Mouse (Mus musculus): ENCODE data around the gene P2ry6. TPM values are rescaled to one million over a fixed set of nuclear protein-coding genes. Genes with fewer than 3 reads are reported as not detected.
A peak's percentile ranks its signal among the peaks of the same experiment; 100 is the strongest.

The P2ry6 gene
- total RNA-seq, 2 experiments from 2014 or later: 2.0 to 2.5 TPM

DNA sequence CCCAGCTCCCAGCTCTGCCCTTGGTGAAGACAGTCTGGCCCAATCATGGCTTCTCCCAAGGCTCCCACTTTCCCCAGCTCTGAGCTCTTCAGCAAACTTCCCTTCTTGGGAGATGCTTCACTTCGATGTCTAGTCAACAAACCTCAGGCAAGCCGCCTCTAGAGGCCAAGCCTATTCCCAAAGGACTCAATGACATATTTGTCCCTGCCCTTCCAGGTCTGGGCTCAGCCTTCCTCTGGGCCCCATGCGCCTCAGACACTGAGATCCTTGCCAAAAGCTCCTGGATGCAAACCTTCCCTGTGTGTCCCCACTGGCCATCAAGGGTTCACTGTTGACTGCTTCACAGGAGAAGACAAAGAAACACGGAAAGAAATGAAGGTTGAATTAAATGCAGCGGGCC, 53.2 kb downstream of the P2ry6 start:
- DNase-seq: no peak
- intact Hi-C loops (cut with DNase I): loop anchor here (10.0 kb wide), 1 partner anchor 454 kb away; no protein-coding TSS in a partner anchor

DNA sequence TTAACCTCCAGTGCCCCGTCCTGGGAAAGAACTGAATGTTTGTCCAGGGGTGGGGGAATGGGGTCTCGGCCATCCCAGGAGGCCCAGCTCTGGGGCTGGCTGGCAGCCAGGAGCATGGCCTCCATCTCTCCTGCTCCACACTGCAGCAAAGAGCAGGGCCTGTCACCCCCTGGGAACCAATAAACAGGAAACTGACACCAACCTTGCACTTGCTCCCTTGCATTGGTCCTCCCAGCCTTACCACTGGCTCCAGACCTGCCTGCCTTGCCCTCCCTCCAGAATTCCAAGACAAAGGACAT, 54.7 kb downstream of the P2ry6 start:
- no peak for DNase-seq
- intact Hi-C loops (cut with DNase I): loop anchor here (10.0 kb wide), 1 partner anchor 455 kb away; no protein-coding TSS in a partner anchor

DNA sequence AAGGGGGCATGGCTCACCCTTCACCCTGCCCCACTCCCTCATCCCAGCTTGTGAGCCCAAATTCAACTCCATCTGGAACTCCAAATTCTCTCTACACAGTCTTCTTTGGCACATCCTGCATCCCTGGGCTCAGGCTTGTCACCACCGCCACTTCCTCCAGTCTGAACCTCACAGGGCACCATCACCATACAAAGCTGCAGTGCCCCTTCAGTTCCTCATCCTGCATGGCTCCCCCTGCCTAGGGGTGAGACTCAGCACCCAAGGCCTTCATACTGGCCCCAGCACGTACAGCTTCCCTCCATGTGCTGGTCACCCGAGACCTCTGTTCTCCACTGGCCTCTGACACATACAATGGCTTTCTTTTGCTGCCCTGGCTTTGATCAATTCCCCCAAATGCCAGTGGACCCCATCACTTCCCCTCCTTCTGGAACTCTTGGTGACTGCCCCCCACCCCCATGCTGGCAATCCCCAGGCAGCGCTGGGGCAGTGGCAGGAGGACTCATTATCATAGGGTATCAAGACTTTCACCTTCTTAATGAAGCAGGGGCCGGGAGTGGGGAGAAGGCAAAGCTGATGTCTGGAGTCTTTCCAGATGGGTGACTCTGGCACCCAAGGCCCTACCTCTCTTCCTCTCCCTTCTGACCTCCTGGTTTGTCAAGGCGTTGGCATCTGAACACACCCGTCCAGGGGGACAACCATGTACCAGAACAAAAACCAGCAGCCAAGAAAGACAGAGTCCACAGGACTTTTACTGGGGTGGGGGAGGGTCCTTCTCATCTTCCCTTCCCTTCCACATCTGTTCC, 55.2 kb downstream of the P2ry6 start:
- intact Hi-C loops (cut with DNase I): no loop called here
- DNase-seq: no peak

DNA sequence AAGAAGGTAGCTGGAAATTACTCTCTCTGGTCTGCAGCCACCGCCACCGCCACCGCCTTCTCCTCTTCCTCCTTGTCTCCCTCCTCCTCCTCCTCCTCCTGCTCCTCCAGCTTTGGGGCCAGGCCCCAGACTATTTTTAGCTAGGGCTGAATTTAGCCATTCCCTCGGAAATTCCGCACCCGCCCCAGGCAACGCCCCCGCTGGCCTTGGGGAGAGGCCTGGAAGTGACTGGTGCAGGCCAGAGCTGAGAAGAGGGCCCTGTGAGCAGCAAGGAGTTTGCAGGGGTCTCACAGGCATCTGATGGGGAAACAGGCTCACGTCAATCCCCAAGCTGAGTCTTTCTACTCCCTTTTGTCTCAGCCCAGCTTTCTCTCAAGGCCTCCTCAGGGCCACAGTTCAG, 56.3 kb downstream of the P2ry6 start:
- intact Hi-C loops (cut with DNase I): no loop called here
- DNase-seq: no peak

DNA sequence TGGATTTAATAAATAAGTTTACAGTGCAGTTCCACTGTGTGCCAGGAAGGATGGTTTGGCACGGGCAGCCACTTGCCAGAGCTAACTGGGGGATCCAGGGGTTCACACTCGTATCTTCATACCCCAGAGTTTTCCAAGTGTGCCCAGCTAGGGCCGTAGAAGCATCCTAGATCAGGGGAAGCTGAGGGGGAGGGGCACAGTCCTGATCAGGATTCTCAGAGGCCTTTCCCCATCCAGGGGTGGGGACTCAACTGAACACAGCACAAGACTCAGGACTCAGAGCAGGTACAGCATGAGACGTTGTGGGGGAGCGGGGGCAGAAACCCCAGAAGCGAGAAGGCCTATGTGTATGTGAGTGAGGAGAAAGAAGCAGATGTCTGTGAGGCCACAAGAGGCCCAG, 56.7 kb downstream of the P2ry6 start:
- intact Hi-C loops (cut with DNase I): no loop called here
- DNase-seq: no peak

DNA sequence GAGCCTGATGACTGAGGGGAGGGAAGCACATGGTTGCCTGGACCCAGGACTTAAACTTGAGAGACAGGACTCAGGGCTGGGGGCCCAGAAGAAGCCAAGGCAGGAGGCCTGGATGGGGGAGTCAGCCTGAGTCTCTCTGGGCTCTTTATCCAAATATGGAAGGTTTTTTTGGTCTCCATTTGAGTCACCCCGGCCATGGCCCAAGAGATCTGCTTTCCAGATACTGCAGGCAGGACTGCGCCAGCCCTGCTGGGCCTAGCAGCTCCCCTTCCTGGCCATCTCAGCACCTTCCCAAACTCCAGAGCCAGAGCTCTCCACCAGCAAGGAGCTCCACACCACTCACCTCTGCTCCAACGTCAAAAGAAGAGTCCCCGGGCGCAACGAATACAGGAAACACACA, 57.9 kb downstream of the P2ry6 start:
- intact Hi-C loops (cut with DNase I): no loop called here
- DNase-seq: no peak

DNA sequence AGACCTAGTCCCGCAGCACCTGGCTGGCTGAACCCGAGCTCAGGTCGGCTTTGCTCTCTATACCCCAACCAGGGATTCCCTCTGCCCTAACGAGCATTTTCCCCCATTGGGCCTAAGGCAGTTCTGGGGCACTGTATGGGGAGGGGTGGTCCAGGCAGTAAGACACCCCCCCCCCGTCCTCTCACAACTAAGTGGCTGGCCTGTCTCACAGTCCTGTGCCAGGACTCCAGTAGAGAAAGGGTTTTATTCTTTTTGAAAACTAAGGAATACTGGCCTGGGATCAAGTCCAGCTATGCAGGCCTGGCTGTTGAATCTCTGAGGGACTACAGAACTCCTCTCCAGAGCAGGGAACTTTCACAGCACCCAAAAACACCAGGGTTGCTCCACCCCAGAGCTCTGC, 59.2 kb downstream of the P2ry6 start:
- intact Hi-C loops (cut with DNase I): no loop called here
- no peak for DNase-seq

DNA sequence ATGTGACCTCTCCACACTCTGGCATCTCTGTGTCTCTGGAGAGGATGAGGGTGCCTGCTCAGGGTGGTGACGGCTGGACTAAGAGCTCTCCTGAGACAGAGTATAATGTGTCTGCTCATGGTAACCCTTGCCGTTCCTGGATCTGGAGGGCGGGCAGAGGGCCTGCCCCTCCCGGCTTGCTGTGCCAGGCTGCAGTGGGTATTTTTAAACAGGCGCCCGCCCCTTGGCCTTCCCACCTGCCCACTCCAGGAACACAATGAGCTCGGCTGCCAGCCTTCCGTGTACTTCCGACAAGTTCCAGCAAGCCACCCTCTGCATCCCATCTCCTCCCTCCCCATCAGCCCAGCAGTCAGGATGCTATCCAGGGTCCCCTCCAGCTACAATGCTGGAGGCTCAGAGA, 62.7 kb downstream of the P2ry6 start:
- no peak for DNase-seq
- intact Hi-C loops (cut with DNase I): no loop called here

DNA sequence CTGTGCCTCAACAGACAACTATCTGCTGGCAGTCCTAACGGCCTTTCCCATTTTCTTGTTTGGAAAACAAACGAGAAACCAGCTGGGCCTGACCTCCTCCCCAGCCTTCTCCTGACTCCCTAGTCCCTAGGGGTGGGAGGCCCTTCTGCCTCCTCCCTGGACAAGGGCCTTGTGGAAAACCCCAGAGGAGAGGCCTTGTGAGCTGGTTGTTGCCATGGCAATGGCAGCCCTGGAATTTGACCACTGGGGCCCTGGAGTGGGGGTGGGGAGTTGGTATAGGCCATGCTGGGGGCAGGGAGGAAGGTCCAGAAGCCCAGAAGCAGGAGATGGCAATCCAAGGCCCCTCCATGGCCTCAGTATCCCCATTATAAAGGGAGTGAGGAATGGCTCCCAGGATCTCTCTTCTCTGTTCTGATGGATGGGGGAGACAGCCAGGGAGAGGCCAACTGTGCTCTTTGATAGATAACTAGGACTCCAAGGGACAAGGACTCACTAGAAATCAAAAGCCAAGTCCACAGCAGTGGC, 63.1 kb downstream of the P2ry6 start:
- intact Hi-C loops (cut with DNase I): no loop called here
- DNase-seq: no peak

DNA sequence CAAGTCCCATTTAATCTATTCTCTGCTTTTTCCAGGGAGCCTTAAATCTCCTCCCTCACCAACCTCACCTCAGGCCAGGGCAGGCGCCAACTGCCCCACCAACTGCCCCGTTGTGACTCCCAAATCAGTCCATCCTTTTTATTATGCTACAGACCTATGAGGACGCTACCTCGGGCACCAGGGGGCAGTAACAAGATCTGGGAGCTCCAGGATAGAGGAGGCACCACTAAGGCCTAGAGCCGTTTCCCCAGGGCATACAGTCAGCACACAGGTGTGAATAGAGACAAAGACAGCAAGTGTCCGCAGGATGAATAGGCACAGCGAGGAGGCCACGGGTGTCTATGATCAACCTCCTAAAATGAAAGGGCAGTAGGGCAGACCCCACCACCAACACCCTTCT, 65.9 kb downstream of the P2ry6 start:
- peak; percentile 49 for DNase-seq
- intact Hi-C loops (cut with DNase I): loop anchor here (5.0 kb wide), 1 partner anchor 144 kb away; no protein-coding TSS in a partner anchor

DNA sequence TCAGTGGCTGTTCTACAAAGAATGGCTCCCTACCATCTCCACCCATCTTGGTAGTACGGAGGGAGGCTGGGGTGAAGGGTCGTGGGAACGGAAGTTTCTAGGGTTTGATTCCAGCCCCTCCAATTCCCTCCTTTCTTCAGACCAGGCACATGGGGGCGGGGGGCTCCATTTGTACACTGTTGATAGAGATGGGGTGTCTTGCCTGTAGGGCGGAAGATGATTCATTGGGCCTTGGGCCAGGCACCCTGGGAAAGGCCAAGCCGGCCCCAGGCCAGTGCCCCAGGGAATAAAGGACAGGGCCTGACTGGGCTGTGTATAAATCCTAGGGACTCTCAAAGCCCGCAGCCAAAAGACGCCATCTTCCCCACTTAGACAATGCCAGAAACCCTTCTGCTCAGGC, 66.4 kb downstream of the P2ry6 start:
- DNase-seq: no peak
- intact Hi-C loops (cut with DNase I): loop anchor here (5.0 kb wide), 1 partner anchor 144 kb away; no protein-coding TSS in a partner anchor

DNA sequence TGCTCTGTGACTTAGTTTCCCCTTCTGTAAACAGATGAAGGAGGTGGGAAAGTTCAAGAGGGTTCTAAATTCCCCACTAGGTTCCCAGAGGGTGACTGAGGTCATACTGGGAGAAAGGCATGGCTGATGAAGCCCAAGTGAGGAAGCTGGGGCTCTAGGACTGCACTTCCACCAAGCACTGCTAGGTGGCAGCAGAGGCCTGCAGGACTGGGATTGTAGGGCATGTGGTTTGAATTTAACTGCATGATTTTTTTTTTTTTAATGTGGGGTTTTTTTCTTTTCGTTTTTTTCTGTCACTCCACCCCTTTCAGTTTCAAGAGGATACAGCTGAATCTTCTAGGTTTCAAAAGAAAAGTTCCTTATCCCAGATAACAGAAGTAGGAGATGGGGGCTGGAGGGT, 67.2 kb downstream of the P2ry6 start:
- intact Hi-C loops (cut with DNase I): loop anchor here (5.0 kb wide), 1 partner anchor 145 kb away; no protein-coding TSS in a partner anchor
- DNase-seq: peak; percentile 73

DNA sequence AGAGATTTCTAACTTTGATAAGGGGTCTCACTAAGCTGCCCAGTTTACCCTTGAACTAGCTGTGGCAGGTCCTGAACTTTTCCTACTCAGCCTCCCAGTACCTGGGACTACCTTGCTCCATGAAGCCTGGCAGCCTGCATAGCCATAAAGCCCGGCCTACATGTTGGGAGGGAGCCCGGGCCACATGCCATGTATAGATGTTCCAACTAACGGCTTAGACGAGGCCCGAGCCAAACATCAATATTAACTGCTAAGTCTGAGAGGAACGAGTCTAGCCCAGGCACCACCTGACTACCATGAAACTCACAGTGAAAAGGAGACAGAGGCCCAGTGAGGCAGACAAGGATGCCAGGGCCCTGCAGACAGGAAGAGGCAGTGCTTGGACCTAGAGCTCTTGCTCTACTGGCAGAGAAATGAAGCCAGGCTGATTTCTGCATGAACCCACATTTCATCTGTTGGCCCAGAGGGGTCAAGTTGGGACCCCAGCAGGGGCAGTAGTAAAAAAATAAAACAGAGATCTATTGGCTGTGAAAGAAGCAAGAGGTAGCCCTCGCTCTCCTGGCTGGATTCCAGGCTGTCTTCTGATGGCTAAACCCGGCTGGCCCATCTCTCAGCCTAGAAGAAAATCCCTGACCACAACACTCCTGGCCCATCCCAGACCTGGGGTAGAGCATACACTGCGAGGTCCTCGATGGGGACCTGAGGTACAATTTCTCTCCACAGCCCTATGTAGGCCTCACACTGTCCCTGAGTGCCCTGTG, 68.2 kb downstream of the P2ry6 start:
- no peak for DNase-seq
- intact Hi-C loops (cut with DNase I): loop anchor here (5.0 kb wide), 1 partner anchor 146 kb away; no protein-coding TSS in a partner anchor

DNA sequence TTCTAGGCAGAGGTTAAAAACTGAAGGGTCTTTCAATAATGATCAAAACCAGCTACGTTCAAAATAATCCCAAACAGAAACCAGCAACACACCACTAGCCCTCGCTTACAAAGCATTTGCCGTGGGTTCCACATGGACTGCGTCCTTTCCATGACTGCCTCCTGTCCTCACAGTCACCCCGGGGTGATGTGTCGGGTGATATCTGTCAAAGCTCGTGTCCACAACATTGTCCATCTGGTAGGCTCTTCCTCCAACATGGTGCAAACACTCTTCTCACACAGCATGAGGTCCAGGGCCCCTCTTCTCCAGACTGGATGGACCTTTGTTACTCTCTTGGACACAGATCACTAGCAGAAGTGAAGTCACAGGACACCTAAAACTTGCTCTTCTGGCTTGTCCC, 69.4 kb downstream of the P2ry6 start:
- no peak for DNase-seq

DNA sequence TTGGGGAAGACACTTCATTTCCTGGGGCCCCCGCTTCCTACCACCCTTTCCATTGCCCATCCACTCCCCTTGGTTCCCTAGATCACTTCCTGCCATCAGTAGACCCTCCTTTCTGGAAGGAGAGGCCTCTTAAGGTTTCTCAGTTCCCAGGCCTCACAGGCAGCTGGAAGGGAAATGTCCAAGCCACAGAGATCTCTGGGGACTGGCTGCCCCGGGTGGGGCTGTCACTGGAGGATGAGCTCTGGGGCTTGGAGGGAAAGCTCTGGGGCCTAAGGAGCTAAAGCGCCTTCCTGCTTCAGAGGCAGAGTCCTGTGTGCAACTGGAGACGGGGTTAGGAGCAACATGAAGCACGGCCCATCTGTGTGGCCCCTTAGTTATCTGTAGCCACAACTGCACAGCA, 69.8 kb downstream of the P2ry6 start:
- intact Hi-C loops (cut with DNase I): loop anchor here (5.0 kb wide), 1 partner anchor 148 kb away; no protein-coding TSS in a partner anchor
- DNase-seq: no peak

More for the DNA sequence above, 69.4 kb downstream of the P2ry6 start:
- intact Hi-C loops (cut with DNase I): loop anchor here (5.0 kb wide), 1 partner anchor 147 kb away; no protein-coding TSS in a partner anchor

DNA sequence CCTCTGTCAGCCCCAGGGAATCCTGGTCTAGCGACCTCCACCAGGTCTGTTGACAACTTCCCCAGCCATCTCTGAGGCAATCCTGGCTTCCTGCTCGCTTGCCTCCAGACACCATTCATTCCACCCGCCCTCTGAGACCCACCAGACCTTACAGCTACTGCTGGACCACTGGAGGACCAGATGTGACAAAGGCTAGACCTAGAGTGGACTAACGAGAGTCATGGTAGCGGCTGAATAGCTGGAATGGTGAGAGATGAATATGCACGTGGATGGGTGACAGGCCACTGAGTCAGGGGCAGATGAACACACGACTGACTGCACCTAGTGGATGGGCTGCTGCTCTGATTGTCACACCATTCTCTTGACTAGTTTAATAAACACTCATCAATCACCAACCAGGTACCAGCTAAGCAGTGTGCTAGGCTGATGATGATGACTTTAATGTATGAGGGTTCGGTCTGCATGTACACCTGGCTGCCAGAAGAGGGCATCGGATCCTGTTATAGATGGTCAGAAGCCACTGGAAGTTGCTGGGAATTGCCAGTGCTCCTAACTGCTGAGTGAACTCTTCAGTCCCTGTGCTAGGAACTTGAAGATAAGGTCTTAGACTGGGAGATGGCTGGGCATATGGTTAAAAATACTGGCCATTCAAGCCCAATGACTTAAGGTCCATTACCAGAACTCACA, 71.9 kb downstream of the P2ry6 start:
- intact Hi-C loops (cut with DNase I): no loop called here
- no peak for DNase-seq

DNA sequence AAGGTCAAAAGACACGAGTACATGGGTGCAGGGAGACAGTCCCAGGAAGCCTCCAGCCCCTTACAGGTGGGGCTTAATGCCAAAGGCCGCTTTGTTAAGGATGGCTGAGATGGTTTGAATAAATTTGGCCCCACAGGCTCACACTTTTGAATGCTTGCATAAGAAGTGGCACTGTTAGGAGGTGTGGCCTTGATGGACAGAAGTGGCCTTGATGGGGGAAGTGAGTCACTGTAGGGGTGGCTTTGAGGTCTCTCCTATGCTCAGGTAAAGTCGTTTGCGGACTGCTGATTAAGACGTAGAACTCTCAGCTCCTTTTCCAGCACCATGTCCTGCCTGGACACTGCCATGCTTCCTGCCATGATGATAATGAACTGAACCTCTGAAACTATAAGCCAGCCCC, 76.6 kb downstream of the P2ry6 start:
- intact Hi-C loops (cut with DNase I): no loop called here
- no peak for DNase-seq

DNA sequence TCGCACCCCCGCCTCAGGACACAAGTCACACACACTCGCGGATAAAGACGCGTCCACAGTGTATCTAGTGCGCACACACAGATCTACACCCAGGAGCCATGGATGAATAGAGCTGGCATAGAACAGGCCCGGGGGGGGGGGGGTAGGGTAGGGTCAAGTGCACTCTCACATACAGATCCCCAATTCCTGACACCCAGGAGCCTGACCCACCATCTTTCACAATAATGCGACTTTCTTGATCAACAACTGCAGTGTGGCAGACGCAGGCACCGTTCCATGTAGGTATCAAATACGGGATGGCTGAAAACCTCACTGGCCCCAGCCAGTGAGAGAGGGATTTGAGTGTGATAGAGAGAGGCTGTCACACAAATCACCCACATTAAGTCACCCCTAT, 79.6 kb downstream of the P2ry6 start:
- no peak for DNase-seq
- intact Hi-C loops (cut with DNase I): no loop called here

DNA sequence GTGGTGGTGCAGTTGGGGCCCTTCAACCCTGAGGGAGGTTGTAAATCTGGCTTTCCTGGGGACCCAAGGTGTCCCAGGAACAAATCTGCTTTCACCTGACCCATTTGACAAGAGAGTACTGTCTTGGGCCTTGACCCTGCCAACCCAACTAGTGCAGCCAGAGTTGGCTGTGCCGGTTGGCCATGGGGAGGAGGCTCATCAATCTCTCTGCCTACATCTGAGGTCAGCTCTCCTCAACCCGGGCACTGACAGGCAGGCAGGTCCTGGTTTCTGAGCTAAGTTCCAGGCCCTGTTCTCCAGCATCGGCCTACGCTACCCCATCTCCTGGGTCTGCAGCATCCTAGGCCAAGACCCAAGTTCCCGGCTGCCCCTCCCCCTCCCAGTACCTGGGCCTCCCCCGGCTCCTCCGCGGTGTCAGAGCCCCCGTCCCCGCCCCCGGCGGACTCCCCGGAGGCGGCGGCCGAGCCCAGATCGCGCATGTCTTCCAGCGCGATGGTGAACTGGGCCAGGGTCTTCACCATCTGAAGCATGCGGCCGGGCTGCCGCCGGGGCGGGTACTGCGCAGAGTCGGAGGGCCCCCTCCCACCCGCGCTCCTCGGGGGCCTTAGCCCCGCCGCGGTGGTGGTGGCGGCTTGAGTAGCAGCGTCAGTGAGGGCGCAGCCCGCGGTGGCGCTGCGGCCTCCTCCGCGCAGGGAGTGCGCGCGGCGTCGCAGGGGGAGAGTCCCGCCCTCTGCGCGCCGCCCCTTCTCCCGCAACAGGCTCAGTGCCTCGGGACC, 80.2 kb downstream of the P2ry6 start:
- peak; percentile 30 for DNase-seq
- intact Hi-C loops (cut with DNase I): no loop called here
